Mouse (Mus musculus) spleen, postnatal 14 days (tissue): ENCODE data around the gene Sorl1.

Experiments used
- DNase-seq, 2 experiments: peaks; one replicate each; pipeline ENCODE4 v3.0.0; 2021 to 2022; ENCODE audit warnings: low spot score in 2 of 2

Gene Sorl1

GRCm38 (mm10) chr9:41958282-41958681, 165.8 kb downstream of the Sorl1 start:
- no peak for DNase-seq

- no peak for DNase-seq
Observed at GRCm38 (mm10) chr9:41953486-41953885, 170.6 kb downstream of the Sorl1 start.

- no peak for DNase-seq
Observed at GRCm38 (mm10) chr9:41952650-41953204, 171.4 kb downstream of the Sorl1 start.

GRCm38 (mm10) chr9:41951472-41952129, 172.5 kb downstream of the Sorl1 start:
- DNase-seq = no peak

- DNase-seq = peak; percentile 61 to 70
Observed at GRCm38 (mm10) chr9:41950991-41951451, 173.1 kb downstream of the Sorl1 start.

- peak; percentile 59 to 66 for DNase-seq
Observed at GRCm38 (mm10) chr9:41950109-41950990, 173.7 kb downstream of the Sorl1 start.

- no peak for DNase-seq
Observed at GRCm38 (mm10) chr9:41949476-41949875, 174.6 kb downstream of the Sorl1 start.

GRCm38 (mm10) chr9:41944964-41945363, 179.1 kb downstream of the Sorl1 start:
- DNase-seq = no peak

- DNase-seq = no peak
Observed at GRCm38 (mm10) chr9:41942970-41943635, 181.0 kb downstream of the Sorl1 start.

GRCm38 (mm10) chr9:41940311-41940853, 183.7 kb downstream of the Sorl1 start:
- DNase-seq = no peak

- no peak for DNase-seq
Observed at GRCm38 (mm10) chr9:41938449-41938848, 185.6 kb downstream of the Sorl1 start.

GRCm38 (mm10) chr9:41937967-41938348, 186.1 kb downstream of the Sorl1 start:
- DNase-seq = no peak

GRCm38 (mm10) chr9:41937341-41937966, 186.6 kb downstream of the Sorl1 start:
- no peak for DNase-seq

GRCm38 (mm10) chr9:41936598-41936997, 187.5 kb downstream of the Sorl1 start:
- DNase-seq = no peak

- DNase-seq = no peak
Observed at GRCm38 (mm10) chr9:41935979-41936378, 188.1 kb downstream of the Sorl1 start.

- no peak for DNase-seq
Observed at GRCm38 (mm10) chr9:41935373-41935971, 188.6 kb downstream of the Sorl1 start.

GRCm38 (mm10) chr9:41934848-41935372, 189.2 kb downstream of the Sorl1 start:
- no peak for DNase-seq

- DNase-seq = no peak
Observed at GRCm38 (mm10) chr9:41929986-41930385, 194.1 kb downstream of the Sorl1 start.

GRCm38 (mm10) chr9:41925721-41926120, 198.4 kb downstream of the Sorl1 start:
- DNase-seq = no peak

- no peak for DNase-seq
Observed at GRCm38 (mm10) chr9:41924140-41924539, 200.0 kb downstream of the Sorl1 start.

- no peak for DNase-seq
Observed at GRCm38 (mm10) chr9:41922416-41922815, 201.7 kb downstream of the Sorl1 start.
